20 mouse cellular contexts compared by ENCODE assay signal in genomic region chr5:57807350-57807749, GRCm38 (mm10).
DNase-seq lines count a peak whose midpoint lies in the region; ATAC-seq lines count a peak whose summit lies in the region.
"Had no signal": no experiment of that assay in that cellular context is flagged by ENCODE, and none has a peak within 500 bp of the region (broad histone marks: within the 10 kb centered on the region; RNA-seq: fewer than 3 reads in every experiment).

No protein-coding gene starts in this region.

- WGBS in kidney, embryonic 16.5 days = 68% methylated on average over 2 of the region's 2 CpGs

- H3K4me3 ChIP-seq in kidney, embryonic 16.5 days (ENCODE audit: low read length) = no peak overlapping the region
- H3K4me3 ChIP-seq: heart, embryonic 10.5 days; hindbrain, embryonic 13.5 days; liver, embryonic 12.5 days; neural tube, embryonic 15.5 days had no signal

- no peak overlapping the region for H3K4me2 ChIP-seq in kidney, embryonic 16.5 days (replicated peaks; ENCODE audit: low read depth, low read length)
- H3K4me2 ChIP-seq: hindbrain, embryonic 13.5 days; liver, embryonic 12.5 days; midbrain, embryonic 11.5 days; neural tube, embryonic 15.5 days had no signal

- no peaks in the 10 kb centered on the region for H3K4me1 ChIP-seq in kidney, embryonic 16.5 days (ENCODE audit: insufficient read depth, low read length)
- H3K4me1 ChIP-seq: heart, embryonic 10.5 days; hindbrain, embryonic 13.5 days; liver, embryonic 12.5 days had no signal

- H3K36me3 ChIP-seq in kidney, embryonic 16.5 days (ENCODE audit: insufficient read depth, low read length) = no peaks in the 10 kb centered on the region
- H3K36me3 ChIP-seq: heart, embryonic 10.5 days; hindbrain, embryonic 13.5 days; liver, embryonic 12.5 days; neural tube, embryonic 15.5 days had no signal

- ATAC-seq in kidney, embryonic 16.5 days (ENCODE audit: low FRiP score, low TSS enrichment) = no peak
- ATAC-seq: intestine, postnatal 0 days; liver, embryonic 12.5 days; lung, postnatal 0 days had no signal

- intact Hi-C loops in heart, postnatal 14 days (cut with DNase I) = no loop called here

- H3K27me3 ChIP-seq in kidney, embryonic 16.5 days (ENCODE audit: insufficient read depth, low read length) = no peaks in the 10 kb centered on the region
- H3K27me3 ChIP-seq: CH12.LX; hindbrain, embryonic 13.5 days; liver, embryonic 12.5 days; neural tube, embryonic 15.5 days had no signal

- no peak overlapping the region for H3K27ac ChIP-seq in kidney, embryonic 16.5 days (ENCODE audit: low read length)
- H3K27ac ChIP-seq: heart, embryonic 10.5 days; hindbrain, embryonic 13.5 days; liver, embryonic 12.5 days; neural tube, embryonic 15.5 days had no signal

- DNase-seq in adrenal gland, postnatal 10 days = peak; percentile 4
- no peak for DNase-seq in adrenal gland, postnatal 25 days
- peak; percentile 9 to 29 for DNase-seq in heart, postnatal 14 days
- DNase-seq in heart, adult 9 months (ENCODE audit: low spot score in 2 of 2) = no peak
- DNase-seq in right cerebral cortex, postnatal 4 days = peak; percentile 18
- no peak for DNase-seq in right cerebral cortex, postnatal 36 days (ENCODE audit: low spot score in 2 of 2)
- DNase-seq in skeletal muscle tissue, adult 2 months (ENCODE audit: low read depth, low spot score) = peak; percentile 13
- DNase-seq: adrenal gland, adult 2 months; cerebellum, adult 9-11 months; kidney, postnatal 25 days; thymus, postnatal 4 days had no signal

- H3K9me3 ChIP-seq in kidney, embryonic 16.5 days (ENCODE audit: low read length) = no peaks in the 10 kb centered on the region
- H3K9me3 ChIP-seq: heart, embryonic 10.5 days; hindbrain, embryonic 13.5 days; liver, embryonic 12.5 days; neural tube, embryonic 15.5 days had no signal

- no peak overlapping the region for H3K9ac ChIP-seq in kidney, embryonic 16.5 days (replicated peaks; ENCODE audit: low read length)
- H3K9ac ChIP-seq: hindbrain, embryonic 13.5 days; liver, embryonic 12.5 days; neural tube, embryonic 15.5 days had no signal

Comparison
In these comparisons a context has a peak if more than half of its experiments do, and no peak if none do; other contexts are left out.
1. DNase-seq: peak in adrenal gland, postnatal 10 days (single experiment), heart, postnatal 14 days (2 of 2), right cerebral cortex, postnatal 4 days (single experiment) and skeletal muscle tissue, adult 2 months (single experiment); none in adrenal gland, postnatal 25 days (single experiment), heart, adult 9 months (0 of 2) and right cerebral cortex, postnatal 36 days (0 of 2).